Mouse (Mus musculus) bone marrow, adult 2 months (tissue): ENCODE data around the gene Gal3st4. TPM values are rescaled to one million over a fixed set of nuclear protein-coding genes. Genes with fewer than 3 reads are reported as not detected.

Experiments
- H3K27ac ChIP-seq: fragments of 200-500 bp; 2 replicates; pipeline ENCODE4 v1.5.1; 2012; ENCODE audit warnings: low read depth, mild to moderate bottlenecking, control low read depth, inconsistent platforms, low read length; ENCODE audit not compliant: control insufficient read depth, poor library complexity, insufficient read depth
- H3K4me1 ChIP-seq: fragments of 200-500 bp; 2 replicates; pipeline ENCODE4 v1.6.1; 2011; ENCODE audit warnings: low read length; ENCODE audit not compliant: control insufficient read depth, insufficient read depth
- H3K4me3 ChIP-seq: fragments of 200-500 bp; replicated peaks from 2 replicates; pipeline ENCODE3; 2011; ENCODE audit warnings: mild to moderate bottlenecking, low read depth, low read length, control low read depth; ENCODE audit not compliant: control insufficient read depth
- CTCF ChIP-seq: fragments of 200-500 bp; IDR thresholded peaks from 2 replicates; pipeline ENCODE4 v1.5.1; 2011; ENCODE audit warnings: low read length, control low read depth; ENCODE audit not compliant: control insufficient read depth, insufficient read depth
- POLR2A ChIP-seq: fragments of 200-500 bp; IDR thresholded peaks from 2 replicates; pipeline ENCODE4 v1.6.1; 2011; ENCODE audit warnings: low read depth, mild to moderate bottlenecking, control low read depth, low read length, borderline replicate concordance; ENCODE audit not compliant: control insufficient read depth
- WGBS: fragments of 180-500 bp; shearing (Covaris S2); methylation state at CpG from one replicate; pipeline ENCODE4 v1.1.7; 2018; 5-methylcytosine and 5-hydroxymethylcytosine counted together
- polyA plus RNA-seq: library from polyadenylated mRNA; stranded (reverse); fragments of >200 nt; gene quantifications from 2 replicates; pipeline ENCODE4 v1.2.4, GENCODE M21; 2011; ENCODE audit warnings: low replicate concordance; ENCODE audit not compliant: missing spikeins, insufficient read depth, insufficient read length

Gene Gal3st4
- polyA plus RNA-seq, 1 experiment: not detected

GRCm38 (mm10) chr5:138258542-138258941 lies 14.1 kb downstream of the Gal3st4 start:
- no peak overlapping the region for H3K4me3 ChIP-seq
- TF ChIP-seq CTCF (no peak), POLR2A (no peak)
- 40% methylated on average over 6 of the region's 6 CpGs for WGBS
- H3K27ac ChIP-seq: peak overlapping the region; percentile 70; the same call in 1 of the 2 replicates
- H3K4me1 ChIP-seq: peaks cover 11% of the 10 kb centered on the region

- TF ChIP-seq CTCF (no peak), POLR2A (no peak)
- peaks cover 11% of the 10 kb centered on the region for H3K4me1 ChIP-seq
- H3K27ac ChIP-seq: peak overlapping the region; percentile 70
- no peak overlapping the region for H3K4me3 ChIP-seq
- 36% methylated on average over 3 of the region's 3 CpGs for WGBS
Observed at GRCm38 (mm10) chr5:138258078-138258477, 14.6 kb downstream of the Gal3st4 start.

GRCm38 (mm10) chr5:138257585-138257978 lies 15.1 kb downstream of the Gal3st4 start:
- Histone ChIP-seq H3K4me3 (peak overlapping the region; percentile 48), H3K4me1 (peaks cover 11% of the 10 kb centered on the region), H3K27ac (peak overlapping the region; percentile 88)
- TF ChIP-seq POLR2A (no peak), CTCF (no peak)
- WGBS: 45% methylated on average over 4 of the region's 4 CpGs

- TF ChIP-seq CTCF (no peak), POLR2A (peak; percentile 29; the same call in 1 of the 2 replicates)
- peaks cover 11% of the 10 kb centered on the region for H3K4me1 ChIP-seq
- peak overlapping the region; percentile 83 for H3K4me3 ChIP-seq
- WGBS: 9% methylated on average over 10 of the region's 10 CpGs
- H3K27ac ChIP-seq: peak overlapping the region; percentile 91
Observed at GRCm38 (mm10) chr5:138256966-138257584, 15.6 kb downstream of the Gal3st4 start.

DNA sequence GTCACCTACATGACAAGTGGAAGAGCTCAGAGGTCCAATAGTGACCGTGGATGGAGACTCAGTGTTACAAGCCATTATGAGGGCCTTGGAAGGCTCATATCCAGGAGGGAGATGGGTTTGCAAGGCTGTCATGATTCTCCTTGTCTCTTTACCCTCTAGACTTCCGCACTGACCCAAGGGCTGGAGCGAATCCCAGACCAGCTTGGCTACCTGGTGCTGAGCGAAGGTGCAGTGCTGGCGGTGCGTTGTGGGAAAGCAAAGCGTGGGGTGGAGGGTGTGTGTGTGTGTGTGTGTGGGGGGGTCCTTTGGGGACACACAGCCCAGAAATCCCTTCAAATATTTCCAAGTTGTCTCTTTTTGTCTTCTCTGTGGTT lies 16.6 kb downstream of the Gal3st4 start:
- Histone ChIP-seq H3K27ac (peak overlapping the region; percentile 91), H3K4me1 (peaks cover 7% of the 10 kb centered on the region; the same call in 1 of the 2 replicates), H3K4me3 (peak overlapping the region; percentile 83)
- TF ChIP-seq CTCF (no peak), POLR2A (no peak)
- WGBS: 3% methylated on average over 7 of the region's 7 CpGs

DNA sequence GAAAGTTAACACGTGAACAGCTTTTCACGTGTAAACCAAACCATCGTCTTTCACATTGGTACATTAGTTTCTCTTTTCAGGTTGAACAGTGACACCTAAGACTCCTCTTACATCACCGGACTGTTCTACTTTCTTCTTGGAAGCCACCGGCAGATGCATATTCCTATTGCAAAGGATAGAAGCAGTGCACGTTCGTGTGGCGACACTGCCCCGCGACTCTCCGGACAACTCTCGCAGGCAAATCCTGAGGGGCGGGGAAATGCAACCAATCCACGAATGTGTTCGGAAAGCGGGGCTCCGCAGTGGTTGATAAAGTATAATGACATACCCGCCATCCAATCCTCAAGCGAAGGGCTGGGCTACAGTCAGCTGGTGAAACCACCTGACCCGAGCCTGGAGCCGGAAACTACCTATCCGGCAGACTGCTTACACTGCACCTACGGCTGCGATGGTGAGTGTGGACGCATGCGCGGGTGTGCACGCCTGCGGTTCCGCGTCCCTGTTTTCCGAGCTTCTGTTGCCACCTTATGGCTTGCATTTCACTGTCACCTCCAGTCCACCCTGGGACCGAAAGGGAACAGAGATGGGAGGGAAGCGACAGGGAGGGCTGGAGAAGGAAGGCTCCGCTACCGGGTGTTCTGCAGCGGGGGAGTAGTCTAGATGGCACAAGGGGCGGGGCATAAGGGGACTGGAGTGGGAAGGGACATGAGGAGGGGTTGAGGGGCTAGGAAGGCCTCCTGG lies 17.1 kb downstream of the Gal3st4 start, which contains the start of gene Lamtor4:
Lamtor4 (plus strand) TSS at position 130 of the 741 bp plus-strand sequence.
- under 1% methylated on average over 38 of the region's 38 CpGs for WGBS
- Histone ChIP-seq H3K27ac (peak within 1 kb of the TSS; percentile 91), H3K4me3 (peak within 1 kb of the TSS; percentile 83), H3K4me1 (peaks cover 6% of the 10 kb centered on the region; the same call in 1 of the 2 replicates)
- TF ChIP-seq POLR2A: peak; percentile 87
- TF ChIP-seq CTCF: peak; percentile 28; the same call in 1 of the 2 replicates

DNA sequence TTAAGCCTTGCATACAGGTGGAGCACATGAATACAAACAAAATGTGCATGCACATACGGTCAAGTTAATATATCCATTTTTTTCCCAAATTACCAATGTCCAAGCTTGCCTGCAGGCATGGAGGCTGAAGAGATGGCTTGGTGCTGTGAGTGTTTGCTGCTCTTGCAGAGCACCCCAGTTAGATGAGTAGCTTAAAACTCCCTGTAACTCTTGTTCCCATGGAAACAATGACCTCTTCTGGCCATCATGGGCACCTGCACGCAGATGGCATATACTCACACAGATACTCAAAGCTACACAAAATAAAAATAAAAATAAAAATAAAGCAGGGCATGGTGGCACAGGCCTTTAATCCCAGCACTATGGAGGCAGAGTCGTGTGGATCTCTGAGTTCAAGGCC lies 19.6 kb downstream of the Gal3st4 start:
- 86% methylated on average over 3 of the region's 3 CpGs for WGBS
- TF ChIP-seq POLR2A: no peak
- no peak for TF ChIP-seq CTCF
- Histone ChIP-seq H3K4me1 (peaks cover 4% of the 10 kb centered on the region; the same call in 1 of the 2 replicates), H3K27ac (no peak overlapping the region), H3K4me3 (no peak overlapping the region)

GRCm38 (mm10) chr5:138251144-138251543 lies 21.5 kb downstream of the Gal3st4 start:
- no peak overlapping the region for H3K4me3 ChIP-seq
- no peak overlapping the region for H3K27ac ChIP-seq
- H3K4me1 ChIP-seq: peaks cover 1% of the 10 kb centered on the region; the same call in 1 of the 2 replicates
- TF ChIP-seq POLR2A: no peak
- no peak for TF ChIP-seq CTCF
- WGBS: 84% methylated on average over 12 of the region's 12 CpGs
